Mouse (Mus musculus) myocyte (in vitro differentiated cells): ENCODE data around the gene Fam8a1.

Source experiments
- CEBPB ChIP-seq: IDR thresholded peaks from 2 replicates; pipeline ENCODE4 v1.6.1; 2011; ENCODE audit warnings: mild to moderate bottlenecking, moderate library complexity; ENCODE audit not compliant: poor library complexity, insufficient read depth, severe bottlenecking
- E2F4 ChIP-seq: IDR thresholded peaks from one replicate; pipeline ENCODE4 v1.6.1; 2011; ENCODE audit warnings: mild to moderate bottlenecking, control low read depth, moderate library complexity; ENCODE audit not compliant: insufficient read depth
- MAX ChIP-seq: IDR thresholded peaks from one replicate; pipeline ENCODE4 v1.6.1; 2011; ENCODE audit warnings: low read depth, mild to moderate bottlenecking, control low read depth
- MYOD1 ChIP-seq, 3 experiments: IDR thresholded peaks; one replicate each; pipeline ENCODE4 v1.6.1; 2011; ENCODE audit warnings: control low read depth in 2 of 3, low read depth in 2 of 3, mild to moderate bottlenecking in 2 of 3, moderate library complexity in 1 of 3; ENCODE audit not compliant: insufficient read length in 2 of 3, control insufficient read depth in 1 of 3
- MYOG ChIP-seq, 3 experiments: IDR thresholded peaks; one replicate each; pipeline ENCODE4 v1.6.1; 2011; ENCODE audit warnings: control low read depth in 2 of 3, low read depth in 2 of 3, mild to moderate bottlenecking in 2 of 3; ENCODE audit not compliant: insufficient read length in 2 of 3, control insufficient read depth in 1 of 3, insufficient read depth in 1 of 3
- POLR2A ChIP-seq: IDR thresholded peaks from one replicate; pipeline ENCODE4 v1.6.1; 2011; ENCODE audit warnings: low read depth, mild to moderate bottlenecking, control low read depth, moderate library complexity; ENCODE audit not compliant: insufficient read length
- POLR2AphosphoS2 ChIP-seq: IDR thresholded peaks from one replicate; pipeline ENCODE4 v1.6.1; 2011; ENCODE audit warnings: low read depth, control low read depth; ENCODE audit not compliant: insufficient read length
- REST ChIP-seq: IDR thresholded peaks from one replicate; pipeline ENCODE4 v1.6.1; 2011; ENCODE audit warnings: mild to moderate bottlenecking, control low read depth, moderate library complexity; ENCODE audit not compliant: insufficient read depth, insufficient read length
- SRF ChIP-seq: IDR thresholded peaks from one replicate; pipeline ENCODE4 v1.6.1; 2011; ENCODE audit warnings: low read depth; ENCODE audit not compliant: control insufficient read depth, insufficient read length
- TCF12 ChIP-seq: IDR thresholded peaks from one replicate; pipeline ENCODE4 v1.6.1; 2011; ENCODE audit warnings: mild to moderate bottlenecking, control low read depth; ENCODE audit not compliant: poor library complexity, insufficient read depth, severe bottlenecking
- TCF3 ChIP-seq: IDR thresholded peaks from one replicate; pipeline ENCODE4 v1.6.1; 2011; ENCODE audit warnings: low read depth, control low read depth; ENCODE audit not compliant: insufficient read length
- USF1 ChIP-seq: IDR thresholded peaks from one replicate; pipeline ENCODE4 v1.6.1; 2011; ENCODE audit warnings: low read depth, mild to moderate bottlenecking, control low read depth, moderate library complexity

- TF ChIP-seq POLR2A = no peak
- TF ChIP-seq E2F4 = no peak
- no peak for TF ChIP-seq USF1
- no peak for TF ChIP-seq MYOG (IDR thresholded peaks at IDR 0.05; ENCODE audit: control insufficient read depth in 1 of 3, insufficient read depth in 1 of 3, insufficient read length in 2 of 3, low read depth in 2 of 3)
- no peak for TF ChIP-seq TCF12
- TF ChIP-seq MYOD1 (IDR thresholded peaks at IDR 0.05; ENCODE audit: control insufficient read depth in 1 of 3, insufficient read length in 2 of 3, low read depth in 2 of 3) = no peak
- no peak for TF ChIP-seq CEBPB
- TF ChIP-seq MAX = no peak
- no peak for TF ChIP-seq REST
- TF ChIP-seq SRF = no peak
- TF ChIP-seq POLR2AphosphoS2 = no peak
- TF ChIP-seq TCF3 = no peak
Measured at GRCm38 (mm10) chr13:46682921-46683320, 13.6 kb downstream of the Fam8a1 start.
